Mouse (Mus musculus): ENCODE results near the gene Rybp.

The Rybp gene

GRCm38 (mm10) chr6:100186789-100187188 lies 100.5 kb downstream of the Rybp start:
- DNase-seq, result no peak

GRCm38 (mm10) chr6:100185524-100185923 lies 101.8 kb downstream of the Rybp start:
- DNase-seq, result no peak

DNA sequence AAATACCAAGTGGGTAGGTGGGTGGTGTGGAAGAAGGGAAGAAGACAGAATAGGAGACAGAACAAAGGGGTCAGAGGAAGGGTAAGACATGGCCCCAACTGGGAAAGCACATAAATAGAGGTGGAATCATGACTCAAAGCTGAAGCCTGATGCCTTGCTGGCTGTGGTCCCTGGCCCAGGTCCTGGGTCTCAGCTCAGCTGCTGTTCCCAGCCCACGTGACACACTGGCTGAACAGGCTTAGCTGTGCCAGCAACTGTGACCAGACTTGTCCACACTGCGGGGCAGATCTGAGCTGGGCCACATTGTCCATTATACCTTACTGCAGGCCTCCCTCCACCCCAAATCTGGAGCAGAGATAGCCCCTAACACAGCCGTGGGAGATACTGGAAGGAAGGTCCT lies 103.9 kb downstream of the Rybp start:
- DNase-seq, result no peak

- no peak for DNase-seq
Measured at GRCm38 (mm10) chr6:100180883-100181262, 106.4 kb downstream of the Rybp start.

GRCm38 (mm10) chr6:100180213-100180882 lies 106.9 kb downstream of the Rybp start:
- no peak for DNase-seq

GRCm38 (mm10) chr6:100178830-100179229 lies 108.5 kb downstream of the Rybp start:
- no peak for DNase-seq
